Mouse (Mus musculus) limb, embryonic 13.5 days (tissue): Measurements from ENCODE around the gene Slc5a1. TPM values are rescaled to one million over a fixed set of nuclear protein-coding genes. Genes with fewer than 3 reads are reported as not detected.

Experiments
- ATAC-seq: fragments of 200-750 bp; cut with Nextera tagmentation; 2 replicates; pipeline ENCODE4 v1.8.0; 2017; ENCODE audit warnings: low read depth, moderate number of reproducible peaks, moderate TSS enrichment; ENCODE audit not compliant: low FRiP score
- H3K27ac ChIP-seq: fragments of 300-500 bp; sonication (generic); 2 replicates; pipeline ENCODE4 v1.5.1; 2015; ENCODE audit warnings: inconsistent platforms, mild to moderate bottlenecking, moderate library complexity
- H3K27me3 ChIP-seq: fragments of 300-500 bp; sonication (generic); 2 replicates; pipeline ENCODE4 v1.6.1; 2015; ENCODE audit warnings: mild to moderate bottlenecking, inconsistent platforms
- H3K36me3 ChIP-seq: fragments of 300-500 bp; sonication (generic); 2 replicates; pipeline ENCODE4 v1.6.1; 2015; ENCODE audit warnings: inconsistent platforms, mild to moderate bottlenecking, moderate library complexity
- H3K4me1 ChIP-seq: fragments of 300-500 bp; sonication (generic); 2 replicates; pipeline ENCODE4 v1.6.1; 2015; ENCODE audit warnings: inconsistent platforms
- H3K4me2 ChIP-seq: fragments of 300-500 bp; sonication (generic); replicated peaks from 2 replicates; pipeline ENCODE4 v1.6.1; 2015; ENCODE audit warnings: inconsistent platforms, mild to moderate bottlenecking, moderate library complexity
- H3K4me3 ChIP-seq: fragments of 300-500 bp; sonication (generic); 2 replicates; pipeline ENCODE4 v1.5.1; 2015; ENCODE audit warnings: moderate library complexity, mild to moderate bottlenecking, inconsistent platforms
- H3K9ac ChIP-seq: fragments of 300-500 bp; sonication (generic); 2 replicates; pipeline ENCODE4 v1.6.1; 2015; ENCODE audit warnings: mild to moderate bottlenecking, inconsistent platforms
- H3K9me3 ChIP-seq: fragments of 300-500 bp; sonication (generic); 2 replicates; pipeline ENCODE4 v1.6.1; 2016; ENCODE audit warnings: inconsistent platforms
- WGBS: fragments of 180-500 bp; shearing (Covaris S2); methylation state at CpG from one replicate; pipeline ENCODE4 v1.1.7; 2015; 5-methylcytosine and 5-hydroxymethylcytosine counted together
- polyA plus RNA-seq: library from polyadenylated mRNA; unstranded; fragments of >200 nt; fragmentation: Nextera tagmentation; extraction: Ambion mirVana; gene quantifications from 2 replicates; pipeline ENCODE4 v1.2.1, GENCODE M21; 2015

The Slc5a1 gene
- polyA plus RNA-seq, result 0.11 TPM in 1 of 2 replicates, not detected in the other

DNA sequence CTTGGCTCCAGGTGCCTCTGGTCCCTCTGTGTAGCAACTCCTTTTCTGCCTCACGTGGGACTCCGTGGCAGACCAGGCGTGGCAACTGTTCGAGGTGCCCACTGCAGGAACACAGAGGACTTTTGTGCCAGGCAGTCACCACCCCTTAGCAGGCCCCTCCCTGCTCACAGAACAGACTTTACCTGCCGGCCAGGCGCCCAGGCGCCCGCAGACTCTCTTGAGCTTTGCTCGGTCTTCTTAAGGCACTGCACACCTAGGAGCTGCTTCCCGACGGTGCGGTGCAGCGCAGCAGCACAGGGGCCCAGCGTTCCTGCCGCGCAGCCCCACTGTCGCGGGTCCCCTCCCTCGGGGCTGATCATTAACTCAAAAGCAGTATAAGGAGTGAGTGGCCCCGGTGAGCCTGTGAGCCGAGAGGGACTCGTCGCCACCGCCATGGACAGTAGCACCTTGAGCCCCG is at the start of gene Slc5a1:
Gene Slc5a1, plus strand, starts transcription at position 195 of the 457 bp plus-strand sequence.
- no peak for ATAC-seq
- Histone ChIP-seq H3K27ac (no peak within 1 kb of the TSS), H3K9ac (0 out of 2 replicates have a peak within 1 kb of the TSS, but pooled peaks have one; percentile 8), H3K27me3 (peaks cover 49% of the 10 kb centered on the region), H3K4me3 (peak within 1 kb of the TSS; percentile 17; the same call in 1 of the 2 replicates), H3K9me3 (no peaks in the 10 kb centered on the region; the same call in 1 of the 2 replicates), H3K36me3 (no peaks in the 10 kb centered on the region), H3K4me2 (peak within 1 kb of the TSS; percentile 36; the same call in 1 of the 2 replicates), H3K4me1 (0 out of 2 replicates have a peak, but pooled peaks cover 4% of the 10 kb centered on the region)
- 18% methylated on average over 25 of the region's 25 CpGs for WGBS

DNA sequence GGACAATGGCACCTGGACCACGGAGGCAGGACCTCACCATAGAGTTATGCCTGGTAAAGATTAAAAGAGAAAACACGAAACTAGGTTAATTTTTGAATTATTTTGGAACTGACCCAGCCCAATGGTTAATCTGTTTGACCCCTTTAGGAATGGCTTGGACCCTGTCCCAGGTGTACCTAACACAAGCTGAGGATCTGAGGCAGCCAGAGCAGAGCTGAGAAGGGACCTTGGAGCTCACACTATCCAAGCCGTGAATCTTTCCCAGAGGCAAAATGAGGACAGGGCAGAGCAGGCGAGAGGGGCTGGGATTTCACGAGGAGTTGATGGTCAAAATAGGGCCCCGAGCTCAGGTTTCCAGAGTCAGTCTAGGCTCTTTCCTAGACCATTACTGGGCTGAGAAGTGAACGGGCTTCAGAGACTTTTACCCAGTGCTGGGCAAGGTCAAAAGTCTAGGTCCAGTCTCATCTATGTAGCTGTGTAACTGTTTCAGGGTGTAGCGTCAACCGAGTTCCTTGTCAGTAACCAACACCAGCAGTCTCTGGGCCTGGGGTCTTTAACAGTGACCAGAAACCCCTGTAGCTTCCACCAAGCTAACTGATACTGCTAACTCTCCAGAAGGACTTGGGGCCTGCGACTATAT is 47.8 kb upstream of the Slc5a1 start:
- H3K4me3 ChIP-seq, result no peak overlapping the region
- ATAC-seq, result no peak
- H3K27ac ChIP-seq, result no peak overlapping the region
- no peaks in the 10 kb centered on the region for H3K36me3 ChIP-seq
- WGBS, result 68% methylated on average over 10 of the region's 10 CpGs
- H3K4me2 ChIP-seq, result no peak overlapping the region
- no peaks in the 10 kb centered on the region for H3K9me3 ChIP-seq
- H3K27me3 ChIP-seq, result no peaks in the 10 kb centered on the region
- H3K4me1 ChIP-seq, result no peaks in the 10 kb centered on the region
- H3K9ac ChIP-seq, result no peak overlapping the region

DNA sequence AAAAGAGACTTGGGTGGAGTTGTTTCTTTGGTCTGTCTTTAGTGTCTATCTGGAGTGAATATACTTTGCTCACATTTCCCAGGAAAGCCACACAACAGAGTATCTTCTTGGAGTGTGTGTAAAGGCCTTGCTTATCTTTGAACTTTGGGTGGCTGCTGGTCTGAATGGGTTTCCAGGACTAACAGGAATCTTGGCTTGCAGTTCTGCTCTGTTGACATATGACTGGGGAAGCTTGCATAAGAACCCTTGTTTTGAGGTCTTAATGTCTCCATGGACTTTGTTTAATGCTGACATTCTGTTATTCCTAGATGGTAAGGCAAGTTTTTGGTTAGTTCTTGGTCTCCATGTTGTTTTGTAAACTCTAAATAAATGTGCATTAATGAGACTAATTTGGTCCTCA is 33.9 kb upstream of the Slc5a1 start:
- H3K4me2 ChIP-seq, result no peak overlapping the region
- H3K27ac ChIP-seq, result no peak overlapping the region
- no peaks in the 10 kb centered on the region for H3K9me3 ChIP-seq
- no peaks in the 10 kb centered on the region for H3K4me1 ChIP-seq
- H3K36me3 ChIP-seq, result no peaks in the 10 kb centered on the region
- H3K4me3 ChIP-seq, result no peak overlapping the region
- no peak for ATAC-seq
- no peaks in the 10 kb centered on the region for H3K27me3 ChIP-seq
- no peak overlapping the region for H3K9ac ChIP-seq

DNA sequence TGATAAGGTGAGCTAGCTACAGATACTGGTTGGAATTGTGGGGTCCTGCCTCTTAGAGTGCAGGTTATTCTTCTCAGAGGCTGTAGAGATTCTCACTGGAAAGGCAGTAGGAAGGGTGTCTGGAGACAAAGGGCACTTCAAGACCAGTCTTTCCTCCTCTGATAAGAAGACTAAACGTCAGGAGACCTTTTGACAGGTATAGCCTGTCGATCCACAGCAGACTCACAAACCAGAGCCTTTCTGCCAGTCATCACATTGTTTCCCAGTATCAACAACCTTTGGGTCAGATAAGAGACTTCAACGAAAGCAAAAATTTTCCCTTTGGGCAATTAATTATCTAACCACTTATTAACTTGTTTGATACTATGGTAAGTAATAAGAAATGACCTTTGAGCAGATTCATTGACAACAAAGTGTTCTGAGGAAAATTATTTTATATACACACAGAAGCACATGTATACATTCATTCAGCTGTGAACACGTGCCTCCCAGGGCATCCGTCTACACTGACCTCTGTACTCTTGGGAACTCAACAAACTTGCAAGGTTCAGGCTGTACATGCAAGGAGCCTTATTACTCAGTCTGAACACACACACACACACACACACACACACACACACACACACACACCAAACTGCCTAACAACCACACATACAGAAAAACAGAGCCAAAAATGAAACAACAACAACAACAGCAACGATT is 27.4 kb upstream of the Slc5a1 start:
- 85% methylated on average over 6 of the region's 6 CpGs for WGBS
- Histone ChIP-seq H3K27ac (no peak overlapping the region), H3K9ac (no peak overlapping the region), H3K4me2 (no peak overlapping the region), H3K9me3 (no peaks in the 10 kb centered on the region), H3K4me1 (no peaks in the 10 kb centered on the region), H3K27me3 (no peaks in the 10 kb centered on the region), H3K36me3 (no peaks in the 10 kb centered on the region), H3K4me3 (no peak overlapping the region)
- no peak for ATAC-seq

GRCm38 (mm10) chr5:33082896-33083295 is 21.1 kb upstream of the Slc5a1 start:
- ATAC-seq, result no peak
- H3K4me3 ChIP-seq, result no peak overlapping the region
- 85% methylated on average over 1 of the region's 1 CpGs for WGBS

GRCm38 (mm10) chr5:33084599-33084998 is 19.4 kb upstream of the Slc5a1 start:
- no peak overlapping the region for H3K4me2 ChIP-seq
- H3K27ac ChIP-seq, result no peak overlapping the region
- ATAC-seq, result no peak
- H3K4me1 ChIP-seq, result no peaks in the 10 kb centered on the region
- H3K4me3 ChIP-seq, result no peak overlapping the region
- 88% methylated on average over 5 of the region's 5 CpGs for WGBS
- H3K9me3 ChIP-seq, result no peaks in the 10 kb centered on the region
- H3K36me3 ChIP-seq, result no peaks in the 10 kb centered on the region
- H3K27me3 ChIP-seq, result no peaks in the 10 kb centered on the region
- H3K9ac ChIP-seq, result no peak overlapping the region

More at GRCm38 (mm10) chr5:33082896-33083295, 21.1 kb upstream of the Slc5a1 start:
- no peak overlapping the region for H3K4me2 ChIP-seq
- H3K9ac ChIP-seq, result no peak overlapping the region
- no peaks in the 10 kb centered on the region for H3K27me3 ChIP-seq
- H3K36me3 ChIP-seq, result no peaks in the 10 kb centered on the region
- H3K27ac ChIP-seq, result no peak overlapping the region
- H3K9me3 ChIP-seq, result no peaks in the 10 kb centered on the region
- H3K4me1 ChIP-seq, result no peaks in the 10 kb centered on the region

DNA sequence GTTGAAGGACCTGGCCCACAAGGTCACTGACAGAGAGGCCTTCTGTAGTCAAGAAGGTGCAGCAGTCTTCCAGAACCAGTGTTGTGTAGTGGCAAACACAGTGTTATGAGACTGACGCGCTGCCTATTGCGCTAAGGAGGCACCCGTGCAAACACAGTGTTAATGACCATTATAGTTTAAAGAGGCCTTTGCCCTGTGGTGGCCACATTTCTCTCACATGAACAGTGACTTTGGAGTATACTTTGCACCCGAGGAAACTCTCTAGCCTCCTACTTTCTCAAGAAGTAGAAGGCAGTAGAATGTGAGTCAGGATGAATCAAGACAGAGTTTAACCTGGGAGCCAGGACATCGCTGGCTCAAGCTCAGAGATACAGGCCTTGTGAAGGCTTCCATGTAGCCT is 12.7 kb upstream of the Slc5a1 start:
- no peak for ATAC-seq
- Histone ChIP-seq H3K4me2 (no peak overlapping the region), H3K27me3 (no peaks in the 10 kb centered on the region), H3K4me3 (no peak overlapping the region), H3K27ac (no peak overlapping the region), H3K9me3 (no peaks in the 10 kb centered on the region), H3K36me3 (no peaks in the 10 kb centered on the region), H3K4me1 (no peaks in the 10 kb centered on the region), H3K9ac (no peak overlapping the region)
- WGBS, result 83% methylated on average over 6 of the region's 6 CpGs

DNA sequence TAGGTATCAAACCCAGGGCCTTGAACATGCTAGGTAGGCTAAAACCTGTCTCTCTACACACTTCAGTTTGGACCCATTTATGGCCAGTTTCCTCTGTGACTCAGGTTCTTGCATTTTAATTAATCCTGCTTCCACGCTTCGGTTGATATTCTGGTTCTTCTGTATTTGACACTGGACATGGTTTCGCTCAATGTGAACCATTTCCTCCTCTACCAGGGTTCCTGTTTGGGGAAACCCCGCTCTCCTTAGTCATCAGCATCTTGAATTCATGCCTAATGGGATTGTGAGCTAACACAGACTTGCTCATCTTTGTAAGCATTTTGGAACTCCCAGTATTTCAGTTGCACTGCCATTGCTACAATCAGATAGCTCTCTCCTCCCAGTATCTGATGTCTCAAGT is 8.7 kb upstream of the Slc5a1 start:
- Histone ChIP-seq H3K4me3 (no peak overlapping the region), H3K9ac (no peak overlapping the region), H3K4me1 (no peaks in the 10 kb centered on the region), H3K27me3 (no peaks in the 10 kb centered on the region), H3K9me3 (no peaks in the 10 kb centered on the region), H3K27ac (no peak overlapping the region), H3K4me2 (no peak overlapping the region), H3K36me3 (no peaks in the 10 kb centered on the region)
- no peak for ATAC-seq
- 86% methylated on average over 4 of the region's 4 CpGs for WGBS

- Histone ChIP-seq H3K4me2 (no peak overlapping the region), H3K36me3 (no peaks in the 10 kb centered on the region), H3K27me3 (peaks cover 49% of the 10 kb centered on the region), H3K9ac (no peak overlapping the region), H3K9me3 (no peaks in the 10 kb centered on the region; the same call in 1 of the 2 replicates), H3K27ac (no peak overlapping the region), H3K4me1 (0 out of 2 replicates have a peak, but pooled peaks cover 4% of the 10 kb centered on the region), H3K4me3 (no peak overlapping the region)
- WGBS, result 46% methylated on average over 12 of the region's 12 CpGs
- no peak for ATAC-seq
Observed at GRCm38 (mm10) chr5:33102369-33103055, 1.5 kb upstream of the Slc5a1 start.

DNA sequence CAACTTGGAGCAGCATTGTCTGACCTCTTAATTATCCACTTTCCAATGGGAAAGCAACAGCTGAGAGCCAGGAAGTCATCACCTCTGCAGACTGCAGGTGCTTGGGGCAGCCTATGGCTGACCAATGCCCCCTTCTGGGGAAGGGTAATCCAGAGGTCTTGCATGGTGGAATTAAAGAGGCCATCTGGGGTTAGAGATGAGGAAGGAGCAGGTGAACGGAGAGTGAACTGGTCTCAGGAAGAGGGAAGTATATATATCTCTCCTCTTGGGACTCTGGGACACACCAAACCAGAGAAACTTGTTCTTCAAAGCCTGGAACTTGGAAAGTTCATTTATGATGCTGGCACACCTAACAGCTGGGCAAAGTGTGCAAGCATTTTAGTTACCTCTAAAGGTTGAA is 857 bp downstream of the Slc5a1 start:
- H3K4me1 ChIP-seq, result 0 out of 2 replicates have a peak, but pooled peaks cover 4% of the 10 kb centered on the region
- no peak overlapping the region for H3K27ac ChIP-seq
- no peak for ATAC-seq
- no peaks in the 10 kb centered on the region; the same call in 1 of the 2 replicates for H3K9me3 ChIP-seq
- H3K4me2 ChIP-seq, result no peak overlapping the region
- no peaks in the 10 kb centered on the region for H3K36me3 ChIP-seq
- H3K9ac ChIP-seq, result no peak overlapping the region
- WGBS, result 37% methylated on average over 1 of the region's 1 CpGs
- H3K27me3 ChIP-seq, result peaks cover 49% of the 10 kb centered on the region
- H3K4me3 ChIP-seq, result no peak overlapping the region

DNA sequence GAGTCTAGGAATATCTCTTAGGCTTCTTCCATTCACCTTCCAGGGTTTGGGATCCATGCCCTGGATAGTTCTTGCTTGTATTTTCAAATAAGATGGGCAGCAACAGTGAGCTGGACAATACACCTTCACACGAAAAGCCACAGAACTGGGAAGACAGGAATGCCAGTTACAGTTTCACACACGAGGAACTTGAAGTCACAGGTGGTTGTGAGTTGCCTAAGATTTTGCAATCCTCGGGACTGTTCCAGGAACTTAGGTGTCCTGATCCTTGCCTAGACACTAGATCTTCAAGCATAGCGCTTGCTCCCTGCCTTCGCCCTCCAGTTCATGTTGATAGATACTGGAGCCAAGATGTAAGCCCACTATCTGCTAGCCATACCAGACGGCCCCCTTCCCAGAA is 1.6 kb downstream of the Slc5a1 start:
- WGBS, result 80% methylated on average over 6 of the region's 6 CpGs
- Histone ChIP-seq H3K27me3 (peaks cover 49% of the 10 kb centered on the region), H3K4me1 (0 out of 2 replicates have a peak, but pooled peaks cover 4% of the 10 kb centered on the region), H3K36me3 (no peaks in the 10 kb centered on the region), H3K9ac (no peak overlapping the region), H3K4me3 (no peak overlapping the region), H3K4me2 (no peak overlapping the region), H3K9me3 (no peaks in the 10 kb centered on the region; the same call in 1 of the 2 replicates), H3K27ac (no peak overlapping the region)
- no peak for ATAC-seq

DNA sequence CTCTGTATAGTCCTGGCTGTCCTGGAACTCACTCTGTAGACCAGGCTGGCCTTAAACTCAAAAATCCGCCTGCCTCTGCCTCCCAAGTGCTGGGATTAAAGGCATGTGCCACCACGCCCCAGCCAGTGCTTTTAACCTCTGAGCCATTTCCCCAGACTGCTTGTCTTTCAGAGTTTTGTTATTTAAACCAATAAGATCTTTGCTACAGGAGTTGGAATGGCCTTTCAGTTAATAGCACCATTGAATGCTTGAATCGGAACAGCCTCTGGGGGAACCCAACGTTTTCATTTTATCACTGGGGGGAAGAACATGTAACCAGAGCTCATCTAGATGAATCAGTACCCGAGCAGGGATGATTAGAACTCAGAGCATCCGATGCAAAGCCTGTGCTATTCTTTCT is 3.0 kb downstream of the Slc5a1 start:
- Histone ChIP-seq H3K27ac (no peak overlapping the region), H3K4me3 (no peak overlapping the region), H3K4me1 (0 out of 2 replicates have a peak, but pooled peaks cover 4% of the 10 kb centered on the region), H3K27me3 (peaks cover 44% of the 10 kb centered on the region), H3K36me3 (no peaks in the 10 kb centered on the region), H3K4me2 (no peak overlapping the region), H3K9me3 (no peaks in the 10 kb centered on the region), H3K9ac (no peak overlapping the region)
- WGBS, result 72% methylated on average over 6 of the region's 6 CpGs
- no peak for ATAC-seq
